ENCODE assay signal across 8 mouse cellular contexts in the genomic region with DNA sequence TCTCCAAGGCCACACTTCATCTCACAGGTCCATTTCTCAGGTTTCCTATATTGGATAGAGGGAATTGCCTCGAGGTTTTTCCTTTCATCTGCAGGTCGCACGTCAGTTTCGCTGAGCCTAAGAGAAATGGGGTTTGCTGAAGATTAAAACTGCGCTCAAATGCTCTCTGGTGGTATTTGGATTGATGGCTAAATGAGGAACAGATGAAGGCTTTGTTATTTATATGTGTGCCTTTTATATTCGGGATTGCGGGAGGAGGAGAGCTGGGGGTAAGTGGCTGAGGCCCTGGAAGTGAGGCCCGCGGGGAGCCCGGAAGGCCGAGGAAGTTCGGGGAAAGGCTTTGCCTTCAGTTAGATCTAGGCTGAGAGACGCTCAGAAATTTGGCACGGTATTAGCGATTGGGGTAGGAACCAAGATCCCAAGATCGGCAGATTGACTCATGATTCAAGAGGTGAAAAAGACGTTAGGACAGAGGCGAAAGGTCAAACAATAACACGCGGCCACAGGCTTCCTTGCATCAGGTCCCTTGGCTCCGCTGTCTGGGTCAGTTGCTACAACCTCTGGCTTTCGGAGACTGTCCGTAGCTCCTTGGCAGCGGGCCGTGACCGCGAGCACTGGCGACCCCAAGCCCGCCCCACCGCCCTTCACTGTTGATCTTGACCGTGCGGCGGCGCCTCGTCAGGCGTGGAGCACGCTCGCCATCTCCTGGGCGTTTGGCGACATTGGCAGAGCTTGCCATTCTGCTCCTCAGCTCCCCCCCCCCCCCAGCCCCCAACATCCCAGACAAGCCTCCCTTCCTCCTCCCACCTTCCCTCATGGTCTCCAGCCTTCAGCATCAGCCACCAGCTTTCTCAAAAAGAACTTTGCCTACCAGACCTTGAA. TPM values are rescaled to one million over a fixed set of nuclear protein-coding genes. Genes with fewer than 3 reads are reported as not detected.
A peak's percentile ranks its signal among the peaks of the same experiment; 100 is the strongest.
DNase-seq lines count a peak whose midpoint lies in the region; ATAC-seq and TF ChIP-seq lines count a peak whose summit lies in the region.

No protein-coding gene starts in this region.

- WGBS in embryonic facial prominence, embryonic 13.5 days, result 1% methylated on average over 39 of the region's 40 CpGs
- WGBS in lung, embryonic 16.5 days, result 7% methylated on average over 40 of the region's 40 CpGs

- H3K9me3 ChIP-seq in ES-Bruce4 (replicated peaks; ENCODE audit: control insufficient read depth, insufficient read depth, low read length, poor library complexity, severe bottlenecking), result no peaks in the 10 kb centered on the region
- H3K9me3 ChIP-seq in embryonic facial prominence, embryonic 13.5 days, result no peaks in the 10 kb centered on the region
- no peaks in the 10 kb centered on the region for H3K9me3 ChIP-seq in lung, embryonic 16.5 days (ENCODE audit: control insufficient read depth, low read length)

- peak; percentile 74 for TF ChIP-seq CTCF in ES-Bruce4 (IDR thresholded peaks at IDR 0.05; ENCODE audit: low read depth, low read length)

- intact Hi-C loops in gastrocnemius, postnatal 14 days (cut with DNase I; ENCODE audit: low total_unique reads), result loop anchor here (5.0 kb wide), 2 partner anchors 605 to 705 kb away; no protein-coding TSS in a partner anchor

- no peak for TF ChIP-seq EP300 in ES-Bruce4 (IDR thresholded peaks at IDR 0.05; ENCODE audit: insufficient read depth, low read depth, low read length)

- no peak for TF ChIP-seq POLR2A in ES-Bruce4 (IDR thresholded peaks at IDR 0.05; ENCODE audit: insufficient read depth, low read length)

- 0 out of 2 replicates have a peak overlapping the region, but pooled peaks have one; percentile 33 for H3K9ac ChIP-seq in ES-Bruce4 (ENCODE audit: low read depth, poor library complexity, severe bottlenecking)
- no peak overlapping the region for H3K9ac ChIP-seq in embryonic facial prominence, embryonic 13.5 days
- no peak overlapping the region for H3K9ac ChIP-seq in lung, embryonic 16.5 days (ENCODE audit: low read length)

- DNase-seq in gastrocnemius, adult 18-20 months (ENCODE audit: low spot score), result peak; percentile 41
- DNase-seq in gastrocnemius, postnatal 14 days, result no peak
- peak; percentile 67 for DNase-seq in induced T-regulatory cell, adult 2 months (ENCODE audit: low read depth)
- DNase-seq in retina, embryonic 14.5 days (ENCODE audit: low spot score), result peak; percentile 84
- no peak for DNase-seq in left cerebral cortex, adult 11 months (ENCODE audit: low spot score)

- H3K4me3 ChIP-seq in ES-Bruce4 (ENCODE audit: low read depth, low read length), result peak overlapping the region; percentile 72
- peak overlapping the region; percentile 38 for H3K4me3 ChIP-seq in embryonic facial prominence, embryonic 13.5 days
- H3K4me3 ChIP-seq in lung, embryonic 16.5 days (ENCODE audit: low read length), result peak overlapping the region; percentile 32

- no peaks in the 10 kb centered on the region for H3K36me3 ChIP-seq in ES-Bruce4 (ENCODE audit: control insufficient read depth, insufficient read depth, low read length, poor library complexity, severe bottlenecking)
- H3K36me3 ChIP-seq in embryonic facial prominence, embryonic 13.5 days, result no peaks in the 10 kb centered on the region
- H3K36me3 ChIP-seq in lung, embryonic 16.5 days (ENCODE audit: control insufficient read depth, insufficient read depth, low read length), result no peaks in the 10 kb centered on the region

- peaks cover 58% of the 10 kb centered on the region for H3K27me3 ChIP-seq in ES-Bruce4 (ENCODE audit: control insufficient read depth, insufficient read depth, low read length, poor library complexity, severe bottlenecking)
- peaks cover 99% of the 10 kb centered on the region for H3K27me3 ChIP-seq in embryonic facial prominence, embryonic 13.5 days
- peaks cover 96% of the 10 kb centered on the region for H3K27me3 ChIP-seq in lung, embryonic 16.5 days (ENCODE audit: control insufficient read depth, insufficient read depth, low read depth, low read length)

- peak overlapping the region; percentile 63 for H3K4me2 ChIP-seq in embryonic facial prominence, embryonic 13.5 days
- H3K4me2 ChIP-seq in lung, embryonic 16.5 days (ENCODE audit: low read depth, low read length), result peak overlapping the region; percentile 45

- peak; percentile 53; the same call in 1 of the 2 replicates for ATAC-seq in embryonic facial prominence, embryonic 13.5 days (ENCODE audit: insufficient number of reproducible peaks, insufficient read depth, low FRiP score, low TSS enrichment, low read depth)
- peak; percentile 61 for ATAC-seq in lung, embryonic 16.5 days (ENCODE audit: low read depth)

- no peak overlapping the region for H3K27ac ChIP-seq in ES-Bruce4 (ENCODE audit: insufficient read depth, low read length)
- H3K27ac ChIP-seq in embryonic facial prominence, embryonic 13.5 days, result no peak overlapping the region
- no peak overlapping the region for H3K27ac ChIP-seq in lung, embryonic 16.5 days (ENCODE audit: low read length)

- H3K4me1 ChIP-seq in ES-Bruce4 (ENCODE audit: control insufficient read depth, insufficient read depth, low read length), result peaks cover 2% of the 10 kb centered on the region
- peaks cover 19% of the 10 kb centered on the region for H3K4me1 ChIP-seq in embryonic facial prominence, embryonic 13.5 days
- peaks cover 8% of the 10 kb centered on the region; the same call in 1 of the 2 replicates for H3K4me1 ChIP-seq in lung, embryonic 16.5 days (replicated peaks; ENCODE audit: control insufficient read depth, insufficient read depth, low read length)

RNA-seq across cellular contexts. Expression of gene Hoxd12, which starts 2.1 kb away (rescaled TPM):
- total RNA-seq in gastrocnemius, adult 18-20 months (2021), result not detected
- total RNA-seq in gastrocnemius, postnatal 14 days (2021), result not detected
- polyA plus RNA-seq in ES-Bruce4 (2011; ENCODE audit: insufficient read depth, insufficient read length, low read depth, missing spikeins), result not detected in 2 replicates
- not detected in 2 replicates for polyA plus RNA-seq in embryonic facial prominence, embryonic 13.5 days (2015; fragmentation: Nextera tagmentation; extraction: Ambion mirVana)
- polyA plus RNA-seq in lung, embryonic 16.5 days (2015; fragmentation: Nextera tagmentation; extraction: Ambion mirVana), result not detected in 2 replicates

RNA-seq across cellular contexts. Expression of gene Hoxd13, which starts 4.6 kb away (rescaled TPM):
- not detected for total RNA-seq in gastrocnemius, adult 18-20 months (2021)
- not detected for total RNA-seq in gastrocnemius, postnatal 14 days (2021)
- not detected in 2 replicates for polyA plus RNA-seq in ES-Bruce4 (2011; ENCODE audit: insufficient read depth, insufficient read length, low read depth, missing spikeins)
- polyA plus RNA-seq in embryonic facial prominence, embryonic 13.5 days (2015; fragmentation: Nextera tagmentation; extraction: Ambion mirVana), result not detected in 2 replicates
- polyA plus RNA-seq in lung, embryonic 16.5 days (2015; fragmentation: Nextera tagmentation; extraction: Ambion mirVana), result not detected in 2 replicates

RNA-seq across cellular contexts. Expression of gene Hoxd11, which starts 6.6 kb away (rescaled TPM):
- not detected for total RNA-seq in gastrocnemius, adult 18-20 months (2021)
- total RNA-seq in gastrocnemius, postnatal 14 days (2021), result under 1 TPM in 1 of 2 experiments, not detected in 1; 0.29 TPM
- polyA plus RNA-seq in ES-Bruce4 (2011; ENCODE audit: insufficient read depth, insufficient read length, low read depth, missing spikeins), result not detected in 2 replicates
- polyA plus RNA-seq in embryonic facial prominence, embryonic 13.5 days (2015; fragmentation: Nextera tagmentation; extraction: Ambion mirVana), result not detected in 2 replicates
- not detected in 2 replicates for polyA plus RNA-seq in lung, embryonic 16.5 days (2015; fragmentation: Nextera tagmentation; extraction: Ambion mirVana)

RNA-seq across cellular contexts. Expression of gene Evx2, which starts 13.4 kb away (rescaled TPM):
- total RNA-seq in gastrocnemius, adult 18-20 months (2021), result not detected
- total RNA-seq in gastrocnemius, postnatal 14 days (2021), result not detected
- not detected in 2 replicates for polyA plus RNA-seq in ES-Bruce4 (2011; ENCODE audit: insufficient read depth, insufficient read length, low read depth, missing spikeins)
- polyA plus RNA-seq in embryonic facial prominence, embryonic 13.5 days (2015; fragmentation: Nextera tagmentation; extraction: Ambion mirVana), result not detected in 2 replicates
- not detected in 2 replicates for polyA plus RNA-seq in lung, embryonic 16.5 days (2015; fragmentation: Nextera tagmentation; extraction: Ambion mirVana)

RNA-seq across cellular contexts. Expression of gene Hoxd10, which starts 19.0 kb away (rescaled TPM):
- total RNA-seq in gastrocnemius, adult 18-20 months (2021), result 1 to 10 TPM; 5.0 to 6.1 TPM
- total RNA-seq in gastrocnemius, postnatal 14 days (2021), result 1 to 10 TPM; 4.4 to 4.5 TPM
- polyA plus RNA-seq in ES-Bruce4 (2011; ENCODE audit: insufficient read depth, insufficient read length, low read depth, missing spikeins), result not detected in 2 replicates
- polyA plus RNA-seq in embryonic facial prominence, embryonic 13.5 days (2015; fragmentation: Nextera tagmentation; extraction: Ambion mirVana), result 0.14 TPM in 1 of 2 replicates, not detected in the other
- 0.19 TPM in 1 of 2 replicates, not detected in the other for polyA plus RNA-seq in lung, embryonic 16.5 days (2015; fragmentation: Nextera tagmentation; extraction: Ambion mirVana)

Comparison
In these comparisons a context has a peak if more than half of its experiments do, and no peak if none do; other contexts are left out.
1. DNase-seq: peak in gastrocnemius, adult 18-20 months (single experiment), induced T-regulatory cell, adult 2 months (single experiment) and retina, embryonic 14.5 days (single experiment); none in gastrocnemius, postnatal 14 days (single experiment) and left cerebral cortex, adult 11 months (single experiment).
2. Peak in every context shown above with its lines, with median percentiles within 50 percentile points of each other: H3K4me3 ChIP-seq.